Mouse (Mus musculus) testis, adult 2 months (tissue): ENCODE data around the gene Gpc1. TPM values are rescaled to one million over a fixed set of nuclear protein-coding genes. Genes with fewer than 3 reads are reported as not detected.

Source experiments
- H3K27ac ChIP-seq: fragments of 200-500 bp; 2 replicates; pipeline ENCODE4 v1.5.1; 2012; ENCODE audit warnings: low read depth, low read length; ENCODE audit not compliant: control insufficient read depth, insufficient read depth
- H3K27me3 ChIP-seq: fragments of 200-500 bp; 2 replicates; pipeline ENCODE4 v1.6.1; 2012; ENCODE audit warnings: mild to moderate bottlenecking, low read length, moderate library complexity; ENCODE audit not compliant: control insufficient read depth, insufficient read depth
- H3K36me3 ChIP-seq: fragments of 200-500 bp; 2 replicates; pipeline ENCODE4 v1.6.1; 2012; ENCODE audit warnings: mild to moderate bottlenecking, low read length; ENCODE audit not compliant: control insufficient read depth, insufficient read depth
- H3K4me1 ChIP-seq: fragments of 200-500 bp; 2 replicates; pipeline ENCODE4 v1.6.1; 2012; ENCODE audit warnings: low read length; ENCODE audit not compliant: control insufficient read depth, insufficient read depth
- H3K4me3 ChIP-seq: fragments of 200-500 bp; 2 replicates; pipeline ENCODE4 v1.5.1; 2012; ENCODE audit warnings: low read depth, mild to moderate bottlenecking, low read length, moderate library complexity, mixed read lengths; ENCODE audit not compliant: control insufficient read depth
- CTCF ChIP-seq: fragments of 200-500 bp; IDR thresholded peaks from 2 replicates; pipeline ENCODE4 v1.5.1; 2012; ENCODE audit warnings: low read depth, mild to moderate bottlenecking, inconsistent platforms, low read length, moderate library complexity; ENCODE audit not compliant: control insufficient read depth, insufficient read depth, insufficient replicate concordance
- POLR2A ChIP-seq: fragments of 200-500 bp; IDR thresholded peaks from 2 replicates; pipeline ENCODE4 v1.6.1; 2012; ENCODE audit warnings: low read depth, mild to moderate bottlenecking, inconsistent platforms, low read length, moderate library complexity; ENCODE audit not compliant: control insufficient read depth
- polyA plus RNA-seq: library from polyadenylated mRNA; depleted of rRNA; stranded (reverse); fragments of >200 nt; gene quantifications from 2 replicates; pipeline ENCODE4 v1.2.3, GENCODE M21; 2012

Gene Gpc1
- polyA plus RNA-seq, 1 experiment, result 1.9 TPM

DNA sequence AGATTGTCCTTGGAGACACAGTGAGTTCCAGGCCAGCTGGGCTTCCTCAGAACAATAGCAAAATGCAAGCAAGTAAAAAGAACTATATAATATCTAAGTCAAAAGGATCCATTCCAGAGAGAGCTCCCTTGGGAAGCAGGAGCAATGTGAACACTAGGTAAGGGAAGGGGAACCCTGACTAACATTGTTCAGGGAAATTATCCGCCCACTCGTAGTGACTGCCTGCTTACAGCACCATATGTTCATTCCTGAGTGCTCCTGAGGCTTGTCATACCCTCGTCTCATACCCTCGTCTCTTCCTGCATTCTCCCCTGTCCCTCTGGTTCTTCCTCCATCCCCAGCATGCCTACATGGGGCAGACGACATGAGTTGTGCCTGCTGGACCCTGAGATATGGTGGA, 37.7 kb upstream of the Gpc1 start:
- Histone ChIP-seq H3K27me3 (no peaks in the 10 kb centered on the region), H3K4me3 (no peak overlapping the region), H3K4me1 (no peaks in the 10 kb centered on the region), H3K36me3 (no peaks in the 10 kb centered on the region), H3K27ac (no peak overlapping the region)
- TF ChIP-seq POLR2A, result no peak
- TF ChIP-seq CTCF, result no peak

- no peak for TF ChIP-seq CTCF
- TF ChIP-seq POLR2A, result no peak
- Histone ChIP-seq H3K27me3 (no peaks in the 10 kb centered on the region), H3K4me3 (no peak overlapping the region), H3K36me3 (no peaks in the 10 kb centered on the region), H3K4me1 (no peaks in the 10 kb centered on the region), H3K27ac (no peak overlapping the region)
These were observed 33.0 kb upstream of the Gpc1 start for GRCm38 (mm10) chr1:92798425-92798824.

DNA sequence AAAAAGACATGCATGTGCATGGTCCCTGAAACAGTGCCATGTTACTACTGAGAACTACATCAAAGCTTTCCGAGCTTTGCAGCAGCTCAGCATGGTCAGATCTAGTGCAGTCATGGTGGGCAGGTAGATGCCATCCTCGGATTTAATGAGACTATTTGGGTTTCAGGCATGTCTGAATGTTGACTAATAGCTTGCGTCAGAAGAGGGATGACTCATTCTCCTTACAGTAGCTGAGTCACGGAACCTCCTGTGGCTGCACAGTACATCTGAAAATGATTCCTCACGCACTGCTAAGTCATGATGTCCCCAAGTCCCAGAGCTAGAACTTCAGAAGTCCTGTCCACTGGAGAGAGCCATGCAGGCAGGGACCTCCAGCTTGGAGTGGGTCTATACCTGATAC, 31.8 kb upstream of the Gpc1 start:
- Histone ChIP-seq H3K36me3 (no peaks in the 10 kb centered on the region), H3K27ac (no peak overlapping the region), H3K4me1 (no peaks in the 10 kb centered on the region), H3K4me3 (no peak overlapping the region), H3K27me3 (no peaks in the 10 kb centered on the region)
- TF ChIP-seq CTCF (no peak), POLR2A (no peak)

DNA sequence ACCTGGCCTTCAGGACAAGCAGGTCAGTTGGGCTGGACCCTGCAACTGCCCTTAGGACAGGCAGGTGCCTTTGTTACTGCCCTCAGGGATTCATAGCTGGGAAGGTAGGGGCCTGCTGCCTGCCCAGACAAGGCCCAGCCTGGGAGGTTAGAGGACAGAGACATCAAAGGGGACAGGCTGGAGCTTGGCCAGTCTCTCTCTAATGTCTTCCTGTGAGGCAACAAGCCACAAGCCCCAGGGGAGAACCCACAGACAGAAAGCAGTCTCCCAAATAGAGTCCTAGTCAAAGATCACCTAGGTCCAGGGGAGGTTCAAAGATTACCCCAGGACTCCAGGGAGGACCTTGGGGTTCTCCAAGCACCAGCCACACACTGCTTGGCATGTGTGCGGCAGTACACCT, 29.1 kb upstream of the Gpc1 start:
- Histone ChIP-seq H3K36me3 (no peaks in the 10 kb centered on the region), H3K4me3 (no peak overlapping the region), H3K4me1 (no peaks in the 10 kb centered on the region), H3K27me3 (no peaks in the 10 kb centered on the region), H3K27ac (no peak overlapping the region)
- TF ChIP-seq POLR2A (no peak), CTCF (no peak)

DNA sequence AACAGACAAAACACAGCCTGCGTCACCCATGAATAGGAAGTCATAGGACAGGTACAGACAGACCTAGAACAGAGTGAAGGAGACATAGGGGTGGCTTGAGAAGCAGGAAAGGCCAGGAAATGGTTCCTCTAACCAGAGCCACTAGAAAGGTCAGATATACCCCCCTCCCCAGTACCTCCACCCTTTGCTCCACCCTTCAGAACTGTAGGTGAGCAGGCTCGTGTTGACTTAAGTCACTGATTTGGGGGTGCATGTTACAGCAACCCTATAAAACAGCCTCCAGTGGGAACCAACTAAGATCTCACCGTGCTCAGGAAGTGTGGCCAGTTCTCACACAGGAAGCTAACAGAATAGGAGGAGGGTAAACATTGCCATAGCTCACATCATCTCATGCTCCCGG, 28.1 kb upstream of the Gpc1 start:
- no peak overlapping the region for H3K27ac ChIP-seq
- H3K27me3 ChIP-seq, result no peaks in the 10 kb centered on the region
- TF ChIP-seq POLR2A, result no peak
- no peak for TF ChIP-seq CTCF
- no peak overlapping the region for H3K4me3 ChIP-seq
- no peaks in the 10 kb centered on the region for H3K36me3 ChIP-seq
- no peaks in the 10 kb centered on the region for H3K4me1 ChIP-seq

DNA sequence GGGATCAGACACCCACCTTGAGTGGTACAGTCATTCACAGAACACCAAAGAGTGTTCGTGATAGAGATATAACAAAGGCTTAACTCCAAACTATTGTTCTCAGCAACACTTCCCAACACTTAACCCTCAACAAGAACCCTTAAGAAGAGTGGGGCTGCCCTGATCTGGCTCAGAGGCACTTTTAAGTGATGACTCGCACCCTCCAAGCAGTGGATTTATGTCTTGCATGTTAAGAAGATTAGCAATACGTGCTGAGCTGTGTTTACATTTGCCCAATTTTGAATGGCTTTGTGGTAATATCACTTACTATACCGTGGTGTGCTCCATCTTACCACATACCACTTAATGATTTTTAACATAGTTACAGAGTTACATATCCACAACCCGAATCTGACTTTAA, 26.3 kb upstream of the Gpc1 start:
- Histone ChIP-seq H3K27me3 (no peaks in the 10 kb centered on the region), H3K36me3 (no peaks in the 10 kb centered on the region), H3K4me1 (no peaks in the 10 kb centered on the region), H3K4me3 (no peak overlapping the region), H3K27ac (no peak overlapping the region)
- TF ChIP-seq CTCF (no peak), POLR2A (no peak)

DNA sequence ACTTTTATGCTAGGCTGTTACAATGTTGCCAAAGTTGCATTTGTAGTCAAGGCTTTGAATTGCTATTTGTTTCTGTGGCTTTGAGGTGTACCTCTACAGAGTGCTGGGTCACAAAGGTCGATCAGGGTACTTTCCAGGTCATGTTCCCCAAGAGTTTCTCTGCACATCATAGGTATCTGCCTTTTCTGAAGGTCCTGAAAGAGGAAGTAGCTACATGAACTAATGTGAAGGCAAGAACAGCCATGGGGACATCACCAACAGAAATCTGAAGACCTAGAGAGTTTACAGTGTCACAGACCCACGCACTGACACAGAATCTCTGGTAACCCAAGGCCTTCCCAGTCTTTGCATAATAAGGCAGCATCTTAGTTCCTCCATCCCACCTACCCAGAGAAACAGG, 25.6 kb upstream of the Gpc1 start:
- Histone ChIP-seq H3K4me1 (no peaks in the 10 kb centered on the region), H3K4me3 (no peak overlapping the region), H3K36me3 (no peaks in the 10 kb centered on the region), H3K27ac (no peak overlapping the region), H3K27me3 (no peaks in the 10 kb centered on the region)
- TF ChIP-seq POLR2A (no peak), CTCF (no peak)

GRCm38 (mm10) chr1:92806720-92807119, 24.7 kb upstream of the Gpc1 start:
- H3K27me3 ChIP-seq, result no peaks in the 10 kb centered on the region
- TF ChIP-seq CTCF (no peak), POLR2A (no peak)

More at GRCm38 (mm10) chr1:92806720-92807119, 24.7 kb upstream of the Gpc1 start:
- no peak overlapping the region for H3K27ac ChIP-seq
- H3K4me3 ChIP-seq, result no peak overlapping the region
- no peaks in the 10 kb centered on the region for H3K4me1 ChIP-seq
- no peaks in the 10 kb centered on the region for H3K36me3 ChIP-seq
